Mouse (Mus musculus) thymus, postnatal 25 days (tissue): ENCODE results near the gene Gper1.

ENCODE experiments used
- DNase-seq: peaks from one replicate; pipeline ENCODE4 v3.0.0; 2022

The Gper1 gene

GRCm38 (mm10) chr5:139449926-139450325 lies 27.0 kb downstream of the Gper1 start:
- DNase-seq: no peak

GRCm38 (mm10) chr5:139453031-139453430 lies 30.1 kb downstream of the Gper1 start:
- DNase-seq: no peak

- DNase-seq: no peak
These were observed 32.2 kb downstream of the Gper1 start for GRCm38 (mm10) chr5:139455166-139455565.

- DNase-seq: no peak
These were observed 34.3 kb downstream of the Gper1 start for GRCm38 (mm10) chr5:139457241-139457640.

DNA sequence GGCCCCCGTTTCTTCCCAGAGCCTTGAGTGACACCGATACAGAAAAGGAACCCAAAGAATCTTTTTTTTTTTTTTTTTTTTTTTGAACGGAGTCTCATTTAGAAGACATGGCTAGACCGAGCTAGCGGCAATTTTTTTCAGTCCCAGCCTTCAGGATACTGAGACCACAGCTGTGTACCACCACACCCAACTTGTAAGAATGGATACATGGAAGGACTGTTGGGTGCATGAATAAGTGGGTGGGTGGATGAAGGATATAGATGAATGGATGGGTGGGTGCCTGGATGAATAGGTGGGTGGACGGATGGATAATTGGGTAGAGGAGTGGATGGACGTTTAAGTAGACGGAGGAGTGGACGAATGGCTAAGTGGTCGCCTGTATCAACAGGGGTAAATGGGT lies 37.0 kb downstream of the Gper1 start:
- DNase-seq: no peak

DNA sequence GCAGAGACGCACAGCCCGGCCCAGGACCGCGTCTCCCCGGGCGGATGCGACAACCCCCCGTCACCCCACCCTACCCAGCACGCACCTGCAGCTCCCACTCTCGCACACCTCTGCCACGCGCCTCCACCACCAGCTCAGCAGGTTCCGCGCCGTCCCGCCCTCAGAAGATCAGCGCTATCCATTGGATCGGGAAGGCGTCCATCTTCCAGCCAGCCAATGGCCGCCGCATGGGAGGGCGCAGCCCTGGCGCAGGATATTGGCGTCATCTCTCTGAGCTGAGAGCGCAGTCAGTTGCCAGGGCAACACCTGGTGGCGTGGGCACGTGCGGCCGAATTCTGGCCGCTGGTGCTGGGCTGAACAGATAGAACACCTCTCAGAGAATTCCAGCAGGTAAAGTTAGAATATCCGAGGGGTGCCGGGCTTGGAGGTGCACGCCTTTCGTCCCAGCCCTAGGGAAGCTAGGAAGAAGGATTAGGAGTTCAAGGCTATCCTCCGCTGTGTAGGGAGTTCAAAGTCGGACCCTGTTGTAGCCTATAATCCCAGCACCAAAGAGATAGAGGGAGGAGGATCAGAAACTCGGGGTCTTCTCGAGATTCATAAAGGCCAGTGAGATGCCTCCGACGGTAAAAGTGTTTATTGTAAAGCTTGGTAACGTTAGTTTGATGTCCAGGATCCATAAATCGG lies 37.6 kb downstream of the Gper1 start, which contains the start of gene 3110082I17Rik:
3110082I17Rik (minus strand) TSS at position 144 of the 684 bp plus-strand sequence.
- peak; percentile 98 for DNase-seq

- no peak for DNase-seq
These were observed 41.9 kb downstream of the Gper1 start for GRCm38 (mm10) chr5:139464874-139465273.

- DNase-seq: no peak
These were observed 43.4 kb downstream of the Gper1 start for GRCm38 (mm10) chr5:139466373-139466772.

- DNase-seq: no peak
These were observed 43.9 kb downstream of the Gper1 start for GRCm38 (mm10) chr5:139466801-139467200.

DNA sequence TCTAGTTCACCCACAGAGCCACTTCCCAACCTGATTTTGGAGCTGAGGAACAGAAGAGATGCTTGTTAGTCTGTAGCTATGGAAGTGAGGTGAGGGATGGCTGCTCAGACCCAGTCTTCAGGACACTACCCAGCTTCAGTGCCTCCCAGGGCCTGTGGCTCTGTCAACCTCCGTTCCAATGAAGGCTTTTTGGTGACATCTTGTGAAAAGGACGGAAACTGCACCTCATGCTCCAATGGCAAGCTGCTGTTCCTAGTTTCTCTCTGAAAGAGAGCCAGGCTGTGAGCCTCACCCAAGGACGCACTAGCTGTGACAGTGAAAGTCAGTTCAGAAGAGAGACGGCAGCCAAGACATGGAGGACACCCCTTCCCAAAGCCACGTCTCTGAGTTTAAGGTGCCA lies 45.0 kb downstream of the Gper1 start:
- DNase-seq: no peak

GRCm38 (mm10) chr5:139474741-139475140 lies 51.8 kb downstream of the Gper1 start:
- no peak for DNase-seq
